In the genomic region with DNA sequence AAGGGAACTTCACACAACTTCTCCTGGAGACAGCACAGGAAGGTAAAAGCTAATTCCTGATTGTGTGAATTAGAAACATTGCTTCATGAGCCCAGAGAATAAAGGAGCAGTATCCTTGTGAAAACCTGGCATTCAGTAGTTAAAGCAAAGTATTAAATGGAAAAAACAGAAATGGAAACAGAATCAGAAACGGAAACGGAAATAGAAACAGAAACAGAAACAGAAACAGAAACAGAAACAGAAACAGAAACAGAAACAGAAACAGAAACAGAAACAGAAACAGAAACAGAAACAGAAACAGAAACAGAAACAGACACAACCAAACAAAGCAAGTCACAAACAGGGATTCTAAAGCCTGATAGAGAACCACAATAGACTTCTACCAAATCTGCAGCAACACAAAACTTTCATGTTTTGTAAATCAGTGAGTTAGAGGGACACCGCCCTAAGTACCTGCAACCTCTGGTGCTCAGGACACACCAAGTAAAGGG, we compare ENCODE assay signal across 26 mouse cellular contexts. TPM values are rescaled to one million over a fixed set of nuclear protein-coding genes. Genes with fewer than 3 reads are reported as not detected.
DNase-seq lines count a peak whose midpoint lies in the region; ATAC-seq lines count a peak whose summit lies in the region.
"Had no signal": no experiment of that assay in that cellular context is flagged by ENCODE, and none has a peak within 500 bp of the region (broad histone marks: within the 10 kb centered on the region; RNA-seq: fewer than 3 reads in every experiment).

No protein-coding gene starts in this region.

- H3K9me3 ChIP-seq in limb, embryonic 10.5 days (replicated peaks) = no peaks in the 10 kb centered on the region
- H3K9me3 ChIP-seq: embryonic facial prominence, embryonic 10.5 days; embryonic facial prominence, embryonic 13.5 days; forebrain, embryonic 12.5 days; forebrain, embryonic 15.5 days; G1E; hindbrain, embryonic 12.5 days; hindbrain, embryonic 15.5 days; intestine, embryonic 15.5 days had no signal

- peak; percentile 15 for DNase-seq in CD4-positive helper T cell, adult 2 months (ENCODE audit: low read depth, low spot score)
- peak; percentile 35 for DNase-seq in naive thymus-derived CD4-positive, alpha-beta T cell, adult 2 months (ENCODE audit: low read depth)
- no peak for DNase-seq in ovary, postnatal 36 days (ENCODE audit: low spot score)
- DNase-seq in urinary bladder, postnatal 10 days (ENCODE audit: low spot score) = no peak
- DNase-seq in limb, embryonic 10.5 days (ENCODE audit: low spot score) = no peak
- DNase-seq: adrenal gland, postnatal 10 days; cerebellum, adult 11 months; cerebellum, adult 2 months; cerebellum, adult 9-11 months; cerebellum, postnatal 25 days; gastrocnemius, postnatal 25 days; heart, adult 2 months had no signal

- no peak overlapping the region for H3K4me3 ChIP-seq in limb, embryonic 10.5 days
- H3K4me3 ChIP-seq: embryonic facial prominence, embryonic 10.5 days; embryonic facial prominence, embryonic 13.5 days; erythroblast, embryonic 14.5 days; forebrain, embryonic 12.5 days; forebrain, embryonic 15.5 days; heart, adult 2 months; hindbrain, embryonic 12.5 days; hindbrain, embryonic 15.5 days; intestine, embryonic 15.5 days had no signal

- no peaks in the 10 kb centered on the region for H3K27me3 ChIP-seq in limb, embryonic 10.5 days (ENCODE audit: low read depth, poor library complexity, severe bottlenecking)
- H3K27me3 ChIP-seq: embryonic facial prominence, embryonic 13.5 days; forebrain, embryonic 12.5 days; forebrain, embryonic 15.5 days; hindbrain, embryonic 12.5 days; hindbrain, embryonic 15.5 days; intestine, embryonic 15.5 days; Patski had no signal

- no peaks in the 10 kb centered on the region for H3K4me1 ChIP-seq in limb, embryonic 10.5 days
- H3K4me1 ChIP-seq: embryonic facial prominence, embryonic 10.5 days; embryonic facial prominence, embryonic 13.5 days; forebrain, embryonic 12.5 days; forebrain, embryonic 15.5 days; hindbrain, embryonic 12.5 days; hindbrain, embryonic 15.5 days; intestine, embryonic 15.5 days had no signal

- 92% methylated on average over 3 of the region's 3 CpGs for WGBS in limb, embryonic 10.5 days

- ATAC-seq in CD4-positive, CD25-positive, alpha-beta regulatory T cell, adult 4 months = peak; percentile 48
- ATAC-seq: forebrain, embryonic 15.5 days; intestine, embryonic 15.5 days; Patski had no signal

- H3K36me3 ChIP-seq in limb, embryonic 10.5 days = no peaks in the 10 kb centered on the region
- H3K36me3 ChIP-seq: embryonic facial prominence, embryonic 10.5 days; embryonic facial prominence, embryonic 13.5 days; forebrain, embryonic 12.5 days; forebrain, embryonic 15.5 days; G1E; hindbrain, embryonic 12.5 days; hindbrain, embryonic 15.5 days; intestine, embryonic 15.5 days had no signal

- H3K27ac ChIP-seq in limb, embryonic 10.5 days = no peak overlapping the region
- H3K27ac ChIP-seq: embryonic facial prominence, embryonic 10.5 days; embryonic facial prominence, embryonic 13.5 days; forebrain, embryonic 12.5 days; forebrain, embryonic 15.5 days; heart, adult 2 months; hindbrain, embryonic 12.5 days; hindbrain, embryonic 15.5 days; intestine, embryonic 15.5 days had no signal

RNA-seq across cellular contexts. Expression of gene Trim30c, which starts 3.9 kb away (rescaled TPM):
- 1 to 10 TPM in 1 of 2 experiments, under 1 TPM in 1; 0.75 to 1.2 TPM for polyA plus RNA-seq in CD4-positive, CD25-positive, alpha-beta regulatory T cell, adult 4 months (2017; shearing (Covaris generic))
- not detected in 2 replicates for polyA plus RNA-seq in limb, embryonic 10.5 days (2016; fragmentation: Nextera tagmentation; extraction: Ambion mirVana)
- polyA plus RNA-seq: cerebellum, adult 2 months; erythroblast, embryonic 14.5 days; forebrain, embryonic 12.5 days; forebrain, embryonic 15.5 days; G1E; heart, embryonic 11.5 days; heart, postnatal 0 days; hindbrain, embryonic 12.5 days; Patski had no signal

RNA-seq across cellular contexts. Expression of gene Trim30b, which starts 34.8 kb away (rescaled TPM):
- 1 to 10 TPM; 1.1 to 1.5 TPM for polyA plus RNA-seq in CD4-positive, CD25-positive, alpha-beta regulatory T cell, adult 4 months (2017; shearing (Covaris generic))
- polyA plus RNA-seq in limb, embryonic 10.5 days (2016; fragmentation: Nextera tagmentation; extraction: Ambion mirVana) = 0.05 and 0.09 TPM in 2 replicates
- polyA plus RNA-seq: embryonic facial prominence, embryonic 10.5 days; embryonic facial prominence, embryonic 13.5 days; erythroblast, embryonic 14.5 days; forebrain, embryonic 12.5 days; forebrain, embryonic 15.5 days; G1E; heart, embryonic 14.5 days; hindbrain, embryonic 12.5 days; hindbrain, embryonic 15.5 days; Patski had no signal

RNA-seq across cellular contexts. Expression of gene Trim12c, which starts 51.3 kb away (rescaled TPM):
- polyA plus RNA-seq in CD4-positive, CD25-positive, alpha-beta regulatory T cell, adult 4 months (2017; shearing (Covaris generic)) = 10 to 100 TPM; 20.6 to 26.7 TPM
- polyA plus RNA-seq in limb, embryonic 10.5 days (2016; fragmentation: Nextera tagmentation; extraction: Ambion mirVana) = 0.79 and 1.1 TPM in 2 replicates

Comparison
In these comparisons a context has a peak if more than half of its experiments do, and no peak if none do; other contexts are left out.
1. DNase-seq: peak in CD4-positive helper T cell, adult 2 months (single experiment) and naive thymus-derived CD4-positive, alpha-beta T cell, adult 2 months (single experiment); none in ovary, postnatal 36 days (single experiment), urinary bladder, postnatal 10 days (single experiment) and limb, embryonic 10.5 days (single experiment).
2. RNA of gene Trim12c, which starts 51.3 kb away (polyA plus RNA-seq): 20.6 to 26.7 TPM in CD4-positive, CD25-positive, alpha-beta regulatory T cell, adult 4 months; 0.79 to 1.1 TPM in limb, embryonic 10.5 days; every median in the first group is over 10 times any median in the second.